Mouse (Mus musculus): Measurements from ENCODE around the gene Ube2i.

Gene Ube2i

DNA sequence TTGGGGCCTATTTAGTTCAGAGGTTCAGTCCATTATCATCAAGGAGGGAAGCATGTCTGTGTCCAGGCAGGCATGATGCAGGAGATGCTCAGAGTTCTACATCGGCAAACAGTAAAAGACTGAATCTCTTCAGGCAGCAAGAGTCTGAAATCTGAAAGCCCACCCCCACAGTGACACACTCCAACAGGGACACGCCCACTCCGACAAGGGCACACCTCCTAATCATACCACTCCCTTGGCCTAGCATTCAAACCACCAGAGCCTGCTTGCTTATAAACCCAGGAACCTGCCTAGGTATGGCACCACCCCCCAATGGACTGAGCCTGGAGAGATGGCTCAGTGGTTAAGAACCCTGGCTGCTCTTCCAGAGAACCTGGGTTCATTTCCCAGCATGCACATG is 59.0 kb downstream of the Ube2i start:
- no peak for DNase-seq
